Mouse (Mus musculus) limb, embryonic 12.5 days (tissue): ENCODE results near the gene Slc35c2. TPM values are rescaled to one million over a fixed set of nuclear protein-coding genes. Genes with fewer than 3 reads are reported as not detected.
A peak's percentile ranks its signal among the peaks of the same experiment; 100 is the strongest.

Experiments used
- ATAC-seq: fragments of 200-750 bp; cut with Nextera tagmentation; 2 replicates; pipeline ENCODE4 v1.8.0; 2017; ENCODE audit warnings: low read depth, moderate TSS enrichment; ENCODE audit not compliant: insufficient number of reproducible peaks, insufficient read depth, low FRiP score, low TSS enrichment
- H3K27ac ChIP-seq: fragments of 300-500 bp; sonication (generic); 2 replicates; pipeline ENCODE4 v1.5.1; 2016; ENCODE audit warnings: mild to moderate bottlenecking, moderate library complexity
- H3K27me3 ChIP-seq: fragments of 300-500 bp; sonication (generic); 2 replicates; pipeline ENCODE4 v1.6.1; 2016; ENCODE audit warnings: mild to moderate bottlenecking, moderate library complexity
- H3K36me3 ChIP-seq: fragments of 300-500 bp; sonication (generic); 2 replicates; pipeline ENCODE4 v1.6.1; 2016; ENCODE audit warnings: mild to moderate bottlenecking, moderate library complexity
- H3K4me1 ChIP-seq: fragments of 300-500 bp; sonication (generic); replicated peaks from 2 replicates; pipeline ENCODE4 v1.6.1; 2016
- H3K4me2 ChIP-seq: fragments of 300-500 bp; sonication (generic); 2 replicates; pipeline ENCODE4 v1.6.1; 2016; ENCODE audit warnings: mild to moderate bottlenecking, moderate library complexity
- H3K4me3 ChIP-seq: fragments of 300-500 bp; sonication (generic); replicated peaks from 2 replicates; pipeline ENCODE4 v1.5.1; 2016; ENCODE audit warnings: mild to moderate bottlenecking
- H3K9ac ChIP-seq: fragments of 300-500 bp; sonication (generic); replicated peaks from 2 replicates; pipeline ENCODE4 v1.6.1; 2016; ENCODE audit warnings: mild to moderate bottlenecking, moderate library complexity
- H3K9me3 ChIP-seq: fragments of 300-500 bp; sonication (generic); 2 replicates; pipeline ENCODE4 v1.6.1; 2016; ENCODE audit warnings: mild to moderate bottlenecking, moderate library complexity
- WGBS: fragments of 180-500 bp; shearing (Covaris S2); methylation state at CpG from one replicate; pipeline ENCODE4 v1.1.7; 2016; 5-methylcytosine and 5-hydroxymethylcytosine counted together
- polyA plus RNA-seq: library from polyadenylated mRNA; unstranded; fragments of >200 nt; fragmentation: Nextera tagmentation; extraction: Ambion mirVana; gene quantifications from 2 replicates; pipeline ENCODE4 v1.2.1, GENCODE M21; 2016

Gene Slc35c2
- polyA plus RNA-seq, 1 experiment from 2014 or later: 48.3 TPM

DNA sequence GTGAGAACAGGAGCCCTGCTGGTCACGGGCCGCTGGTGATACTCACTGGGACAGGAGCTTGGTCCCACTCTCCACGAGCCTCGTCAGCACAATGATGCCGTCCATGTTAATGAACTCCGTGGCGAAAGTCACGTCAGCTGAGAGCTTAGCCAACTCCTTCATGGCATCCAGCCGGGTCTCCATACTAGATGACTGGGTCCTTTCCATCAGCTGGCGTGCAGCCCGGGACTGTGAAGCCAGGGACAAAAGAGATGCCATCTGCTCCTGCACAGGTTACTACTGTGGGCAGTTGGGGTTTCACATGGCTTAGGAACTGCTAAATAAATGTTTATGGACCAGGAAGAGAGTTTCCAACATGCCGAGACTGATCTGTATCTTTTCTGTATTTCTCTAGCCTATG is 23.9 kb upstream of the Slc35c2 start:
- Histone ChIP-seq H3K9ac (0 out of 2 replicates have a peak overlapping the region, but pooled peaks have one; percentile 2), H3K9me3 (no peaks in the 10 kb centered on the region), H3K4me1 (peaks cover 6% of the 10 kb centered on the region), H3K27me3 (no peaks in the 10 kb centered on the region), H3K36me3 (peaks cover 97% of the 10 kb centered on the region), H3K4me3 (no peak overlapping the region), H3K4me2 (no peak overlapping the region), H3K27ac (no peak overlapping the region)
- 89% methylated on average over 12 of the region's 12 CpGs for WGBS
- no peak for ATAC-seq

GRCm38 (mm10) chr2:165310818-165311425 is 23.3 kb upstream of the Slc35c2 start:
- ATAC-seq: no peak
- Histone ChIP-seq H3K36me3 (peaks cover 98% of the 10 kb centered on the region), H3K4me3 (no peak overlapping the region), H3K9ac (0 out of 2 replicates have a peak overlapping the region, but pooled peaks have one; percentile 2), H3K27ac (no peak overlapping the region), H3K4me1 (no peaks in the 10 kb centered on the region), H3K9me3 (no peaks in the 10 kb centered on the region), H3K27me3 (no peaks in the 10 kb centered on the region), H3K4me2 (no peak overlapping the region)
- 76% methylated on average over 13 of the region's 13 CpGs for WGBS

DNA sequence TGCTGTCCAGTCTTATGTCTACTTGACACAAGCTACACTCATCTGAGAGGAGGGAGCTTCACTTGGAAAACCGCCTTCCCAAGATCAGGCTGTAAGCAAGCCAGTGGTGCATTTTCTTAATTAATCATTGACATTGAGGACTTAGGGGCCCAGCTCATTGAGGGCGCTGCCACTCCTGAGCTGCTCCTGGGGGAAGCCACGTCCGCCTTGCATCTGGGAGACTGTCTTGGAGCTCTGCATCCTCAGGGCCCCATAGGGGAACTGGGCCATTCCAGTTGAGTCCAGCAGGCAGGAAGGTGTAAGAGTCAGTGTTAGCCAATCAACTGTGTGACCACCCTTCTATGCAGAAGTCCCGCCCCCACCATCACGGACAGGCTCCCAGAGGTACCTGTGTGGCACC is 20.1 kb upstream of the Slc35c2 start:
- WGBS: 85% methylated on average over 6 of the region's 6 CpGs
- no peaks in the 10 kb centered on the region for H3K27me3 ChIP-seq
- peaks cover 98% of the 10 kb centered on the region for H3K36me3 ChIP-seq
- H3K4me2 ChIP-seq: no peak overlapping the region
- no peak for ATAC-seq
- peaks cover 7% of the 10 kb centered on the region; the same call in 1 of the 2 replicates for H3K9me3 ChIP-seq
- H3K4me1 ChIP-seq: no peaks in the 10 kb centered on the region
- no peak overlapping the region for H3K27ac ChIP-seq
- H3K9ac ChIP-seq: no peak overlapping the region
- H3K4me3 ChIP-seq: no peak overlapping the region

DNA sequence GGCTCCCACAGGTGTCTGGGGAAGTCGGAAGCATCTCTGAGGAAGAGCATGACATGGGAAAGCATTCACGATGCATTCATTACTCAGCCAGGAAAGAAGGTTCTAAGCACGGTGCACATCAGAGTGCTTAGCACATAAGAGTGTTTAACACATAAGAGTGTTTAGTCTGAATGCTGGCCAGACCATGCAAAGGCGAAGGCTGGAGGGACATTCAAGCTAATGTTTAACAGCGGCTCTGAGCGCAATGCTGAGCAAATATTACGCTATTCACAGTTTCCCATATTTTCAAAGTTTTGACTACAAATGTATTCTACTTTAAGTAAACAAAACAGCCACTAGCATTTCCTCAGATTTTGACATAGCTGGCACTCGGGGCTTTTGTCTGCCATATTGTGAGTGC is 17.8 kb upstream of the Slc35c2 start:
- Histone ChIP-seq H3K4me2 (no peak overlapping the region), H3K27me3 (no peaks in the 10 kb centered on the region), H3K4me3 (no peak overlapping the region), H3K27ac (no peak overlapping the region), H3K4me1 (no peaks in the 10 kb centered on the region), H3K36me3 (peaks cover 96% of the 10 kb centered on the region), H3K9me3 (peaks cover 7% of the 10 kb centered on the region; the same call in 1 of the 2 replicates), H3K9ac (no peak overlapping the region)
- 92% methylated on average over 8 of the region's 8 CpGs for WGBS
- no peak for ATAC-seq

GRCm38 (mm10) chr2:165304819-165305218 is 17.1 kb upstream of the Slc35c2 start:
- Histone ChIP-seq H3K9ac (no peak overlapping the region), H3K4me3 (no peak overlapping the region), H3K4me2 (no peak overlapping the region), H3K27ac (no peak overlapping the region), H3K9me3 (peaks cover 7% of the 10 kb centered on the region; the same call in 1 of the 2 replicates), H3K4me1 (no peaks in the 10 kb centered on the region), H3K36me3 (peaks cover 96% of the 10 kb centered on the region), H3K27me3 (no peaks in the 10 kb centered on the region)
- WGBS: 87% methylated on average over 19 of the region's 19 CpGs
- no peak for ATAC-seq

DNA sequence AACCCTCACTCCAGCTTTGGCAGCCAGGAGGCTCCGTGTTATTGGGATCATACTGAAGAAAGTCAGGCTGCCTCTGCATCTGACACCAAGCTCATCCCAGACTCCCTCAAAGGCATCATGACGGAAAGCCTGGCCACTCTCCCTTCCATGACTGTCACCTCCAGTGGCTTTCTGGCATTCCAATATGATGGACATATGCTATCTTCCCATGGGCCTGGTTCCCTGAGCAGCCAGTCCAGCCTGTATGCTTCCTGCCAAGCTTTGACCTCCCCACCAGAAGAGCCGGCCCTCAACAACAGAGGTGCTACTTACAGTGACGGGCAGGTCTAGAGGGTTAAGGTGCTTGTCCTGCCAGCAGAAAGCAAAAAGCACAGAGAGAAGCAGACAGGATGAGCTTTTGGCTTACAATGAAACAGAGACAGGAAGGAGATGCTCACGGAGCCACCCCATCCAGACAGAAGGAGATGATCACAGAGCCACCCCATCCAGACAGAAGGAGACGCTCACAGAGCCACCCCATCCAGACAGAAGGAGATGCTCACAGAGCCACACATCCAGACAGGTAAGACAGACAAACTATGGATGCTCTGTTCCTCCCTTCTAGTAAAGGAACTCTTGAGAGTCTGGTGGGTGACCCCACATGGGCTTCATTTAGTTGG is 15.8 kb upstream of the Slc35c2 start:
- Histone ChIP-seq H3K27ac (no peak overlapping the region), H3K9ac (no peak overlapping the region), H3K27me3 (no peaks in the 10 kb centered on the region), H3K4me1 (no peaks in the 10 kb centered on the region), H3K9me3 (peaks cover 7% of the 10 kb centered on the region; the same call in 1 of the 2 replicates), H3K4me2 (no peak overlapping the region), H3K36me3 (peaks cover 96% of the 10 kb centered on the region), H3K4me3 (no peak overlapping the region)
- no peak for ATAC-seq
- 87% methylated on average over 6 of the region's 6 CpGs for WGBS

DNA sequence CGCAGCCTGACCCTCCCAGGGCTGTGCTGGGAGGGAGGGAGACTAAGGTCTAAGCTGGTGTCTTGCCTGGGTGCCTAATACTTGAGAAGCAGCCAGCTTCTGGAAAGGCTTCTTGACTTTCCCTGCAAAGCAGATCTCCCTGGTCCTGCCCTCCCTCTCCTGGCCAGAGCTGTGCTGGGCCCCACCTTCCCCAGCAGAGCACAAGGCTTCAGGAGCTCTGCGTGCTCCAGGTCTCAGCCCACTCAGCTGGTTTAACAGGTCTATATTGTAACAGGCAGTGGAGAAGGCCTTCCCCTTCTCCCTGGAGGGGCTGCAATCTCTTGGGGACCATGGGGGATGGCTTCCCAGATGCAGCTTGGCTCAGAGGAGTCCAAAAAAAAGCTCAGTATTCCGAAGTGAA is 13.7 kb upstream of the Slc35c2 start:
- no peaks in the 10 kb centered on the region for H3K27me3 ChIP-seq
- H3K4me3 ChIP-seq: no peak overlapping the region
- H3K4me2 ChIP-seq: no peak overlapping the region
- peaks cover 98% of the 10 kb centered on the region for H3K36me3 ChIP-seq
- 64% methylated on average over 3 of the region's 3 CpGs for WGBS
- peaks cover 7% of the 10 kb centered on the region; the same call in 1 of the 2 replicates for H3K9me3 ChIP-seq
- H3K9ac ChIP-seq: no peak overlapping the region
- ATAC-seq: no peak
- no peak overlapping the region for H3K27ac ChIP-seq
- H3K4me1 ChIP-seq: no peaks in the 10 kb centered on the region

DNA sequence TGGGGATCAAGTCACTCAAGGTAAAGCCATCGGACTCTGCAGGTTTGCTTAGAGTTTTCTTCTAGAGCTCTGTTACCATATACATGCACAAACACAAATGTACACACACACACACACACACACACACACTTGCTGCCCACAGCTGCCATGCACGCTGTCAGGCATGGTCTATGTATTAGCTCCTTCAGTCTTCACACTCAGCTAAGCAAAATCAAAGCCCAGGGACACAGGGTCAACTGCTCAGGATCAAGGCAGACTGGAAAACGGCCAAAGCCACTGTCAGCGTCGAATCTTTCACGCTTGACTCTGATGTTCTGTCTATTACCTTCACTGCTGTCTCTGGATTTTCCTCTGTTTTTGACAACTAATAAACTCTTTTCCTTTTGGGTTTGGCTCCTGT is 13.2 kb upstream of the Slc35c2 start:
- ATAC-seq: no peak
- 88% methylated on average over 6 of the region's 6 CpGs for WGBS
- Histone ChIP-seq H3K27me3 (no peaks in the 10 kb centered on the region), H3K27ac (no peak overlapping the region), H3K9me3 (peaks cover 7% of the 10 kb centered on the region; the same call in 1 of the 2 replicates), H3K4me1 (no peaks in the 10 kb centered on the region), H3K4me2 (no peak overlapping the region), H3K9ac (no peak overlapping the region), H3K4me3 (no peak overlapping the region), H3K36me3 (peaks cover 98% of the 10 kb centered on the region)

DNA sequence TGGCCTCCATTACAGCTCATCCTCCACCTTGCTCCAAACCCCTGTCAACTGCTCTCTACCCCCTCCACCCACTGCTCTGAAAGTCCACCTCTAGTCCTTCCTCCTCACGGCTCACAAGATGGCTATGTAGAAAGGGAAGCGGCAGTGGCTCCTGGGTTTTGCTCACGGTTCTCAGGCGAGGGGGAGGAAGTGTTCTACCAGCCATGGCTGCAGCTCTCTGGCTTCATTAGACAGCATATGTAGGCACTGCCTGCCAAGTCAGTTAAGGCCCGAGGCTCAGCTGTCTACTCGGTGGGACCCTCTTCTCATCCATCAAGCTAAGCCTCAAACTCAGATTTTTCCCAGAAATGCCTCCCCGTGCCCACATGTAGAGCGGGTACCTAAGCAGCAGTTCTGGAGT is 12.8 kb upstream of the Slc35c2 start:
- WGBS: 84% methylated on average over 8 of the region's 8 CpGs
- Histone ChIP-seq H3K36me3 (peaks cover 98% of the 10 kb centered on the region), H3K4me3 (no peak overlapping the region), H3K9ac (no peak overlapping the region), H3K4me2 (no peak overlapping the region), H3K9me3 (peaks cover 7% of the 10 kb centered on the region; the same call in 1 of the 2 replicates), H3K27ac (no peak overlapping the region), H3K4me1 (no peaks in the 10 kb centered on the region), H3K27me3 (no peaks in the 10 kb centered on the region)
- ATAC-seq: no peak

DNA sequence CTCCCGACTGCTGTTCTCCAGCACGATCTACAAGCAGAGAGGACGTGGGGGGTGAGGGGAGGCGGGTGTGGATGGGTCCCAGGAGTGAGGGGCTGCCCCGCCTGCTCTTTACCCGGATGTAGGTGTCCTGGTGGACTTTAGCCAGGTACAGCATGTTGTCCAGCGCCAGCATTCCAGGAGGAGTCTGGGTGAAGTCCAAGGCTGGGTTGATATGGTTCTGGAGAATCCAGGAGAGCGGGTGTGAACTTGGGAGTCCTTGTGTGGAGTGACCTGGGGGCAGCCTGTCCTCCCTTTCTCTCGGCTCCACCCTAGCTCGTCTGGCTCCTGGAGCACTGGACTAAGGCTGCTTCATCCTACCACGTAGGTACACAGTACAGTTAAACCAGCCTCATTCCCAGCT is 9.8 kb upstream of the Slc35c2 start:
- H3K4me3 ChIP-seq: no peak overlapping the region
- no peak overlapping the region for H3K9ac ChIP-seq
- H3K36me3 ChIP-seq: peaks cover 97% of the 10 kb centered on the region
- H3K4me1 ChIP-seq: no peaks in the 10 kb centered on the region
- no peak overlapping the region for H3K4me2 ChIP-seq
- H3K27ac ChIP-seq: no peak overlapping the region
- H3K9me3 ChIP-seq: no peaks in the 10 kb centered on the region
- no peaks in the 10 kb centered on the region for H3K27me3 ChIP-seq
- ATAC-seq: no peak
- WGBS: 88% methylated on average over 11 of the region's 11 CpGs

DNA sequence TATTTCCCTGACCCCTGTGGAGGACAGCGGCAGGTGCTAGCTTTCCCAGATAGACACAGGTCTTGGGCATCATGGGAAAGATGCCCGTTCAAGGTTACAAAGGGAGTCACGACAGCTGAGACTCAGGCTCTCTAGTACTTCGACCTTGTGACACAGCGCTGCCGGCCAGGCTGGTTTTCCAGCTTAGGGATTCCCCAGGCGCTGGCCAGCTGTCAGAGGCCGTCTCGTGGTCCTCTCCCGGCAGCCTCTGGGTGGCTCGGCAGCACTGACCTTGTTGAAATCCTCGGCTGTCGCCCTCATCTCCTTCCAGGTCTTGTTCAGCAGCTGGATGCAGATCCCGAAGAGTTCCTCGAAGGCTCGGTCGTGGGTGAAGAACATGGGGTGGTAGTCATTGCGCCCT is 8.9 kb upstream of the Slc35c2 start:
- no peak overlapping the region for H3K27ac ChIP-seq
- no peak for ATAC-seq
- H3K36me3 ChIP-seq: peaks cover 98% of the 10 kb centered on the region
- H3K4me3 ChIP-seq: no peak overlapping the region
- no peaks in the 10 kb centered on the region for H3K4me1 ChIP-seq
- no peak overlapping the region for H3K4me2 ChIP-seq
- H3K27me3 ChIP-seq: no peaks in the 10 kb centered on the region
- no peak overlapping the region for H3K9ac ChIP-seq
- WGBS: 87% methylated on average over 18 of the region's 18 CpGs
- H3K9me3 ChIP-seq: no peaks in the 10 kb centered on the region
